Mouse (Mus musculus) layer of hippocampus, postnatal 36 days (tissue): ENCODE measurements at regions not wholly inside any gene's neighbourhood (a gene's known extent, or its start where the extent isn't known, plus 50 kb on each side); places are given as distances from the start of the nearest gene placed in this dataset.

Source experiments
- DNase-seq, 2 experiments: peaks; one replicate each; pipeline ENCODE4 v3.0.0; 2022

GRCm38 (mm10) chr14:120102010-120102748 is 59.9 kb upstream of the Oxgr1 start:
- DNase-seq = no peak

DNA sequence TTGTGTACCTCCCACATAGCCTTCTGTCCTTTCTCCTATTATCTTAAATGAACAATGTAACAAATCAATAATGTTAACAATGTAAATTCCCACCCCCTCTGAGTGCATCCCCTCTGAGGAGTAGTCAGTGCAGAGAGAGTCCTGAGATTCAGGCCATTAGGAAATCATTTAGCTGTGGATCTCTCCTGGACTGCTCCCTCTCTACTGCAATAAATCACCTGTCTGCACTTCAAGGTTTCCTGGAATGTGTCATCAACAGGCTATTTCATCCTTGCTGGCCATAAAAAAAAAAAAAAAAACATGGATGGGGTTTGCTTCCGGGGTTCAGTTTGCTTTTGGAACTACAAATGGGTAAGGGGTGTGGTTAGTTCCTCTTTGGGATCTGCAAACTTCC is 60.5 kb upstream of the Oxgr1 start:
- DNase-seq = no peak

DNA sequence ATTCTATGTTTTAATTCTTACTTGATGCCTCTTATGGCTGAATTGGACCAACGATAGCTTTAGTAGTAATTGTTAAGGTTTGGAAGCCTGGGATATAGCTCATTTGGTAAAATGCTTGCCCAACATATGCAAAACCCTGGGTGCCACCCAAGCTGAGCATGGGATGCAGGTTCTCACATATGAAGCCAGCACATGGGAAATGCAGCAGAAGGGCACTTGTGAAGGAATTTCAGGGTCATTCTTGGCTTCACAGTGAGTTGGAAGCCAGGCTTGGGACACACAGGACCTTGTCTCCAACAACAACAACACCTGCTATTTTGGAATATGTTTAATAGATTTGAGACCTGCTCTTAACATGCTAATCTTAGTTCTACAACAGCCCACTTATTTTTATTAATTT is 67.6 kb upstream of the Oxgr1 start:
- DNase-seq = no peak

- no peak for DNase-seq
These were observed 71.1 kb upstream of the Oxgr1 start for GRCm38 (mm10) chr14:120113316-120113715.

DNA sequence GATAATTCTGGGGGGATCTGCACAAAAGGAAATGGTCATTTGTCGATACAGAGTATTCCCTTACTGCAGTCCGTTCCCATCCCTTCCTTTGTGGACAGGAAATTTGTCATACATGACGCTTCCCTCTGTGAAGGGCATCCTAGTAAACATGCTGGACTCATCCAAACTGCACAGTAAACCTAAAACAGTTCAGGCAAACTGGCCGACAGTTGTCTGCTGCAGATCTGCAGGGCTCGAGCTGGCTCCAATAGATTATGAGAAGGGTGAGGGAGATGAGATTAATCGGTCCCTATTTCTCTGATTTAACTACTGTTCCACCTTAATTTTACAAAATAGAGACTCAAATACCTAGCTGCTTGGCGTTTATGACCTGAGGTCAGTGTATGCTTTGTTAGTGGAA is 76.3 kb upstream of the Oxgr1 start:
- DNase-seq = no peak

- peak in 1 of 2 experiments; percentile 35 for DNase-seq
These were observed 76.9 kb upstream of the Oxgr1 start for GRCm38 (mm10) chr14:120119094-120119501.

GRCm38 (mm10) chr14:120119506-120119905 is 77.3 kb upstream of the Oxgr1 start:
- peak in 1 of 2 experiments; percentile 55 for DNase-seq

DNA sequence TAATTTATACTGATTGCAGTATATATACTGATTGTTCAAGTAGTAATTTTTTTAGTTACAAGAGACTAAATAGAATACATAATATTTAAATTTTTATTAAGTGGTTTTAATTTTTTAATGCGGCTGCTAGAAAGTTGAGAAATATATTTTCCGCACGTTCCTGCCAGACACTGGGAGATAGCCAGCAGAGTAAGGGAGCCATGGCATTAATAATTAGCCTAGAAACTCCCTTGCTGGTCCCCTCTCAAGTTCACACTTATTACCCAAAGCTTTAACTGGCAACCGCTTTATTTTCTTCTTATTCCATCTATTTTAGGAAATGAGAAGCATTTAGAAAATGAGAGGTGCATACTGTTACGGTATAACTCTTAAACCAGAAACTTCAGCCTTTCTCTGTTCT is 78.0 kb upstream of the Oxgr1 start:
- no peak for DNase-seq

DNA sequence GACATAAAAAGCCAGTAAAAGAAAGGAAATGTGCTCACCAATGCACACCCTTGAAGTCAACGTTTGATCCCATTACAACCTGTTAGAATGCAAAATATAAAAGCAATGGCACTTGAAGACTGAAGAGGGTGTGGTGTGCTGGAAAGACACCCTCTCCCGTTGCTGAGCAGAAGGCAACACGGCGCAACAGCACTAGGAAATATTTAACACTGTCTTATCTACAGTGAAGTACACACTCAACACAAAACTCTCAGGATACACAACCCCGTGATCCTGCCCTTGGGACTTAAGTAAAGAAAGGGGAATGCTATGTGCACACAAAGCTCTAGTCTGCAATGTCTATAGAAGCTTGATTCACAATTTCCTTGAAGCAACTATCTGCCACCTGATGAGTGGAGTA is 83.1 kb upstream of the Oxgr1 start:
- DNase-seq = no peak

DNA sequence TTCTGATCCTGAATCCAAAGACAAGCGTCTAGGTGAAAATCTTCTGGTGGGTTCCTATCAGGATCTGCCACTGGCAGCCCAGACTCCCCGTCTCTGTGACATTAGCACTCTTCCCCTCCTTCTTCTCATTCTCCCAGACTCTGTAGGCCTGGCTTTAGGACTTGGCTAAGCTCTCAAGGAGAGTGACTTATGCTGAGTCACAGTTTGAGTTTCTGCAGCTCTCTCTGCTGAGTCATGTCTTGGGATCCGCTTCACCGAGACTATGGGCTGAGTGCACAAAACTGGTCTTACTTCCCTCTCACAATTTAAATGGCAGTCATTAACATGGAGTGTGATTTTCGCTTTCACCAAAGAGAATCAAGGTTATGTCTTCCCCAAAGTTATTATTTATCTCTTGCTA is 85.2 kb upstream of the Oxgr1 start:
- DNase-seq = no peak

DNA sequence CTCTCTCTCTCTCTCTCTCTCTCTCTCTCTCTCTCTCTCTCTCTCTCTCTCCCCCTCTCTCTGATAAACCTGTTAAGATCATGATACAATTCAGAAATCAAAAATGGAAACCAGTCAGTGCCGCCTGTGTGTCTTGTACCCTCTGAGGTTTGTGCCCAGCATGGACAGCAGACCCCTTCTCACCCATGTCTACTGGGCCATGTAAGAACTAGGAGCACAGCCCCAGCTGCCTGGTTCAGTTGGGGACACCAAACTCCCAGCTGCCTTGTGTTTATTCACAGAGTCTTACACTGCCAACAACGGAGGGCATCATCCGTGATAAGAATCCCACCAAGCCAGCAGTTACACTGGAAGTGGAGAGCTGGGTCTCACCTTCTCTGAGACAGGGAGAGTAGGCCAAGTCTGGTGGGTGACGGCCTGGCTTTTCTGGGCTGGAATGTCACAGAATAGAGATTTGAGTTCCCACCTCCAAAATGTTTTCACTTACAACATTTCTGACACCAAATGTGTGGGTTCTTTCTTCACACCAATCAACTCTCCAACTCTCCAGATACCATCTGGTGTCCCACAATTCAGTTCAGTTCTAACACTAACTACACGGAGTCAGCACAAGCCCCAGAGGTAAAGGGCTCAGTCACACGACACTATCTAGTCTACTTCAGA is 92.2 kb upstream of the Oxgr1 start:
- DNase-seq = peak in 1 of 2 experiments; percentile 34

- DNase-seq = no peak
These were observed 93.0 kb upstream of the Oxgr1 start for GRCm38 (mm10) chr14:120135198-120135597.

DNA sequence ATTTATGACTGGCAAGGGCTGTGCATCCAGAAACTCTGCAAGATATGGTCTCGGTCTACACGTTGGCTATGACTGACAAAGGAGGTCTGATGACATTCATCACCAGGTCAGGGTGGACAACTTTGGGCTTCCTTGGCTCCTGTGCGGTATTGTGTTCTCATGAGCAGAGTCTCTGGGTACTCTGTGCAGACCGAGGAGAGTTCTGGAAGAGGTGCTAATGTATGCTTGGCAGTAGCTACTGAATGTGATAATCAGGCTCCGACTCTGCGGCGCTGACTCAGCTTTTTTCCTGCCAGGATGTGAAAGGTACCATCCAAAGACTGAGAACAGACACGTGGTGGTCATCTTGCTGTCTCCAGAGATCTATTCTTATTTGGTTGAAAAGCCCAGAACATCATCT is 94.5 kb upstream of the Oxgr1 start:
- no peak for DNase-seq

DNA sequence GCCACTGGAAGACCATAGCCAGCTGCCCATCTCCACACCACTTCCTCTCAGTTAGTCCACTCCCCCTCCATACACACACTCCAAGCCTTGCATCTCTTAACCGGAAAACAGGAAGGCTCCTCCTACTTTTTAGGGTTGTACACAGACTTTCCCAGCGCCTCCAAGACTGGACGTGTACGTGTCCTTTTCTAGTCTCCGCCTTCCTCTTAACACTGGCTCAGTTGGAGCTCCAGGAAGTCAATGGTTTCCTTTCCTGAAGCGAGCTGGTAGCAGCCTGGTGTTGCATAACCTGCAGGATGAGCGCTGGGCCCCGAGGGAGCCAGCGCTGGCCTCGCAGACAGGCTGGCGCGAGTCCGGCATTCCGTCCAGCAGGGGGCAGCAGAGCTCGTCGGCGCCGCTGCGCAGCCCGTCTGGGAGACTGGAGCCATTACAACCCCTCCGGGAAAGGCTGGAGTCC is 95.5 kb upstream of the Oxgr1 start:
- DNase-seq = peak; percentile 92 to 94

- no peak for DNase-seq
These were observed 96.3 kb upstream of the Oxgr1 start for GRCm38 (mm10) chr14:120138546-120138945.

DNA sequence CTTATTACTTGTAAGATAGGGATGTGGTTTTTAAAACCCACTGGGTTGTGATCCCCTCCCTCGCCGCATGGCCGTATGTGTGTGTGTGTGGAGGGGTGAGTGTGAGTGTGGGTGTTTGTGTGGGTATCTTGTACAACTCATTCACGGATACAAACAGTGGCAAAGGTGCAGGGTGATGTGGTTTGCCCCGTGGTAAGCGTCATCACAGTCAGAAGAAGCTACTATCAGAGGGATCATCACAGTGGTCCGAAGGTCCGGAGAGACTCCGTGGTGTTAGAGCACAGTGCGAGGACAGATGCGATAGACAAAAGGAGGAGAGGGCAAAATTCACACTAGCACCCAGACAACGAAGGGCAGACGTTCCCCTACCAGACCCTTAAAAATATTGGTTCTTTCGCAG is 97.0 kb upstream of the Oxgr1 start:
- no peak for DNase-seq

GRCm38 (mm10) chr14:120139671-120140071 is 97.4 kb upstream of the Oxgr1 start:
- no peak for DNase-seq

- DNase-seq = no peak
These were observed 98.0 kb upstream of the Oxgr1 start for GRCm38 (mm10) chr14:120140211-120140610.

GRCm38 (mm10) chr14:120140791-120141747 is 98.8 kb upstream of the Oxgr1 start:
- no peak for DNase-seq

GRCm38 (mm10) chr14:120142281-120142680 is 100.0 kb upstream of the Oxgr1 start:
- DNase-seq = no peak

- DNase-seq = no peak
These were observed 102.2 kb upstream of the Oxgr1 start for GRCm38 (mm10) chr14:120144451-120144850.

- DNase-seq = no peak
These were observed 104.1 kb upstream of the Oxgr1 start for GRCm38 (mm10) chr14:120146312-120146711.
